Mouse (Mus musculus) myocyte (in vitro differentiated cells): ENCODE data around the gene Bcl2l1. TPM values are rescaled to one million over a fixed set of nuclear protein-coding genes. Genes with fewer than 3 reads are reported as not detected.

Source experiments
- H3K27me3 ChIP-seq: one replicate; pipeline ENCODE4 v1.6.1; 2011; ENCODE audit not compliant: control insufficient read depth, insufficient read depth, insufficient read length
- H3K36me3 ChIP-seq: one replicate; pipeline ENCODE4 v1.6.1; 2011; ENCODE audit not compliant: control insufficient read depth, insufficient read depth
- H3K4me2 ChIP-seq: one replicate; pipeline ENCODE4 v1.6.1; 2011; ENCODE audit warnings: low read depth, control low read depth
- H3K4me3 ChIP-seq: one replicate; pipeline ENCODE4 v1.5.1; 2011; ENCODE audit warnings: mild to moderate bottlenecking, control low read depth, moderate library complexity
- H3K79me2 ChIP-seq: one replicate; pipeline ENCODE4 v1.6.1; 2011; ENCODE audit not compliant: control insufficient read depth, insufficient read depth
- H3ac ChIP-seq: one replicate; pipeline ENCODE4 v1.6.1; 2011; ENCODE audit not compliant: control insufficient read depth, insufficient read length
- CEBPB ChIP-seq: IDR thresholded peaks from 2 replicates; pipeline ENCODE4 v1.6.1; 2011; ENCODE audit warnings: mild to moderate bottlenecking, moderate library complexity; ENCODE audit not compliant: poor library complexity, insufficient read depth, severe bottlenecking
- E2F4 ChIP-seq: IDR thresholded peaks from one replicate; pipeline ENCODE4 v1.6.1; 2011; ENCODE audit warnings: mild to moderate bottlenecking, control low read depth, moderate library complexity; ENCODE audit not compliant: insufficient read depth
- MAX ChIP-seq: IDR thresholded peaks from one replicate; pipeline ENCODE4 v1.6.1; 2011; ENCODE audit warnings: low read depth, mild to moderate bottlenecking, control low read depth
- MYOD1 ChIP-seq, 3 experiments: IDR thresholded peaks; one replicate each; pipeline ENCODE4 v1.6.1; 2011; ENCODE audit warnings: control low read depth in 2 of 3, low read depth in 2 of 3, mild to moderate bottlenecking in 2 of 3, moderate library complexity in 1 of 3; ENCODE audit not compliant: insufficient read length in 2 of 3, control insufficient read depth in 1 of 3
- MYOG ChIP-seq, 3 experiments: IDR thresholded peaks; one replicate each; pipeline ENCODE4 v1.6.1; 2011; ENCODE audit warnings: control low read depth in 2 of 3, low read depth in 2 of 3, mild to moderate bottlenecking in 2 of 3; ENCODE audit not compliant: insufficient read length in 2 of 3, control insufficient read depth in 1 of 3, insufficient read depth in 1 of 3
- POLR2A ChIP-seq: IDR thresholded peaks from one replicate; pipeline ENCODE4 v1.6.1; 2011; ENCODE audit warnings: low read depth, mild to moderate bottlenecking, control low read depth, moderate library complexity; ENCODE audit not compliant: insufficient read length
- POLR2AphosphoS2 ChIP-seq: IDR thresholded peaks from one replicate; pipeline ENCODE4 v1.6.1; 2011; ENCODE audit warnings: low read depth, control low read depth; ENCODE audit not compliant: insufficient read length
- REST ChIP-seq: IDR thresholded peaks from one replicate; pipeline ENCODE4 v1.6.1; 2011; ENCODE audit warnings: mild to moderate bottlenecking, control low read depth, moderate library complexity; ENCODE audit not compliant: insufficient read depth, insufficient read length
- SRF ChIP-seq: IDR thresholded peaks from one replicate; pipeline ENCODE4 v1.6.1; 2011; ENCODE audit warnings: low read depth; ENCODE audit not compliant: control insufficient read depth, insufficient read length
- TCF12 ChIP-seq: IDR thresholded peaks from one replicate; pipeline ENCODE4 v1.6.1; 2011; ENCODE audit warnings: mild to moderate bottlenecking, control low read depth; ENCODE audit not compliant: poor library complexity, insufficient read depth, severe bottlenecking
- TCF3 ChIP-seq: IDR thresholded peaks from one replicate; pipeline ENCODE4 v1.6.1; 2011; ENCODE audit warnings: low read depth, control low read depth; ENCODE audit not compliant: insufficient read length
- USF1 ChIP-seq: IDR thresholded peaks from one replicate; pipeline ENCODE4 v1.6.1; 2011; ENCODE audit warnings: low read depth, mild to moderate bottlenecking, control low read depth, moderate library complexity
- polyA plus RNA-seq: library from polyadenylated mRNA; unstranded; fragments of >200 nt; fragmentation: generic; extraction: Trizol; gene quantifications from one replicate; pipeline ENCODE4 v1.2.1, GENCODE M21; 2012; ENCODE audit warnings: missing spikeins

Bcl2l1 gene
- polyA plus RNA-seq, 1 experiment = 57.0 TPM

GRCm38 (mm10) chr2:152815879-152816656 is 15.5 kb downstream of the Bcl2l1 start:
- Histone ChIP-seq H3K4me2 (peak overlapping the region; percentile 34), H3ac (no peak overlapping the region), H3K79me2 (peaks cover 78% of the 10 kb centered on the region), H3K27me3 (no peaks in the 10 kb centered on the region), H3K36me3 (peaks cover 9% of the 10 kb centered on the region), H3K4me3 (no peak overlapping the region)
- TF ChIP-seq MYOG (IDR thresholded peaks at IDR 0.05; ENCODE audit: control insufficient read depth in 1 of 3, insufficient read depth in 1 of 3, insufficient read length in 2 of 3, low read depth in 2 of 3) = peak; percentile 48 to 96 (median 80)
- TF ChIP-seq POLR2AphosphoS2 = no peak
- TF ChIP-seq USF1 = no peak
- no peak for TF ChIP-seq TCF3
- TF ChIP-seq MAX = no peak
- no peak for TF ChIP-seq CEBPB
- TF ChIP-seq TCF12 = peak; percentile 18
- no peak for TF ChIP-seq E2F4
- no peak for TF ChIP-seq REST
- TF ChIP-seq MYOD1 (IDR thresholded peaks at IDR 0.05; ENCODE audit: control insufficient read depth in 1 of 3, insufficient read length in 2 of 3, low read depth in 2 of 3) = peak in 2 of 3 experiments; percentile 80 to 95
- TF ChIP-seq SRF = no peak

- Histone ChIP-seq H3K4me2 (no peak overlapping the region), H3K36me3 (peaks cover 9% of the 10 kb centered on the region), H3K79me2 (peaks cover 76% of the 10 kb centered on the region), H3K27me3 (no peaks in the 10 kb centered on the region), H3ac (no peak overlapping the region), H3K4me3 (no peak overlapping the region)
- no peak for TF ChIP-seq SRF
- peak in 1 of 3 experiments; percentile 38 for TF ChIP-seq MYOD1 (IDR thresholded peaks at IDR 0.05; ENCODE audit: control insufficient read depth in 1 of 3, insufficient read length in 2 of 3, low read depth in 2 of 3)
These were observed 17.2 kb downstream of the Bcl2l1 start for GRCm38 (mm10) chr2:152814213-152814874.

GRCm38 (mm10) chr2:152813232-152813631 is 18.3 kb downstream of the Bcl2l1 start:
- no peak overlapping the region for H3K4me2 ChIP-seq
- H3ac ChIP-seq = no peak overlapping the region
- no peaks in the 10 kb centered on the region for H3K36me3 ChIP-seq
- no peak overlapping the region for H3K4me3 ChIP-seq
- no peak for TF ChIP-seq POLR2A
- no peak for TF ChIP-seq TCF3
- TF ChIP-seq MYOD1 (IDR thresholded peaks at IDR 0.05; ENCODE audit: control insufficient read depth in 1 of 3, insufficient read length in 2 of 3, low read depth in 2 of 3) = no peak
- TF ChIP-seq REST = no peak
- no peak for TF ChIP-seq TCF12
- no peak for TF ChIP-seq E2F4
- TF ChIP-seq CEBPB = no peak
- no peak for TF ChIP-seq MAX
- no peak for TF ChIP-seq USF1
- no peak for TF ChIP-seq POLR2AphosphoS2
- no peak for TF ChIP-seq MYOG (IDR thresholded peaks at IDR 0.05; ENCODE audit: control insufficient read depth in 1 of 3, insufficient read depth in 1 of 3, insufficient read length in 2 of 3, low read depth in 2 of 3)
- no peak for TF ChIP-seq SRF
- H3K79me2 ChIP-seq = peaks cover 76% of the 10 kb centered on the region
- no peaks in the 10 kb centered on the region for H3K27me3 ChIP-seq

- Histone ChIP-seq H3K36me3 (peaks cover 4% of the 10 kb centered on the region), H3ac (no peak overlapping the region), H3K4me3 (no peak overlapping the region), H3K79me2 (peaks cover 77% of the 10 kb centered on the region), H3K27me3 (no peaks in the 10 kb centered on the region), H3K4me2 (peak overlapping the region; percentile 41)
- TF ChIP-seq E2F4 = no peak
- peak; percentile 18 for TF ChIP-seq TCF12
- TF ChIP-seq MYOD1 (IDR thresholded peaks at IDR 0.05; ENCODE audit: control insufficient read depth in 1 of 3, insufficient read length in 2 of 3, low read depth in 2 of 3) = peak in 2 of 3 experiments; percentile 46 to 76
- TF ChIP-seq MYOG (IDR thresholded peaks at IDR 0.05; ENCODE audit: control insufficient read depth in 1 of 3, insufficient read depth in 1 of 3, insufficient read length in 2 of 3, low read depth in 2 of 3) = peak in 1 of 3 experiments; percentile 64
- TF ChIP-seq POLR2AphosphoS2 = no peak
- no peak for TF ChIP-seq MAX
These were observed 20.0 kb downstream of the Bcl2l1 start for GRCm38 (mm10) chr2:152811336-152812165.
